Mouse (Mus musculus): Measurements from ENCODE around the gene Cbx8.
A peak's percentile ranks its signal among the peaks of the same experiment; 100 is the strongest.

Cbx8 gene

GRCm38 (mm10) chr11:119058041-119058995, 17.5 kb upstream of the Cbx8 start:
- no peak for TF ChIP-seq GATA4 (IDR thresholded peaks at IDR 0.05; ENCODE audit: insufficient replicate concordance, low read length)

- TF ChIP-seq GATA4 (IDR thresholded peaks at IDR 0.05; ENCODE audit: insufficient replicate concordance, low read length) = no peak
Measured at GRCm38 (mm10) chr11:119057291-119057690, 16.5 kb upstream of the Cbx8 start.

- no peak for TF ChIP-seq GATA4 (IDR thresholded peaks at IDR 0.05; ENCODE audit: insufficient replicate concordance, low read length)
Measured at GRCm38 (mm10) chr11:119056301-119057211, 15.8 kb upstream of the Cbx8 start.

GRCm38 (mm10) chr11:119055571-119056131, 14.9 kb upstream of the Cbx8 start:
- no peak for TF ChIP-seq GATA4 (IDR thresholded peaks at IDR 0.05; ENCODE audit: insufficient replicate concordance, low read length)

- no peak for TF ChIP-seq GATA4 (IDR thresholded peaks at IDR 0.05; ENCODE audit: insufficient replicate concordance, low read length)
Measured at GRCm38 (mm10) chr11:119054351-119055345, 13.9 kb upstream of the Cbx8 start.

- TF ChIP-seq GATA4 (IDR thresholded peaks at IDR 0.05; ENCODE audit: insufficient replicate concordance, low read length) = no peak
Measured at GRCm38 (mm10) chr11:119053738-119054350, 13.1 kb upstream of the Cbx8 start.

- no peak for TF ChIP-seq GATA4 (IDR thresholded peaks at IDR 0.05; ENCODE audit: insufficient replicate concordance, low read length)
Measured at GRCm38 (mm10) chr11:119053257-119053670, 12.5 kb upstream of the Cbx8 start.

GRCm38 (mm10) chr11:119052661-119053256, 12.0 kb upstream of the Cbx8 start:
- peak; percentile 79; the same call in 1 of the 2 replicates for TF ChIP-seq GATA4 (IDR thresholded peaks at IDR 0.05; ENCODE audit: insufficient replicate concordance, low read length)

GRCm38 (mm10) chr11:119051927-119052660, 11.3 kb upstream of the Cbx8 start:
- no peak for TF ChIP-seq GATA4 (IDR thresholded peaks at IDR 0.05; ENCODE audit: insufficient replicate concordance, low read length)

GRCm38 (mm10) chr11:119051426-119051825, 10.7 kb upstream of the Cbx8 start:
- TF ChIP-seq GATA4 (IDR thresholded peaks at IDR 0.05; ENCODE audit: insufficient replicate concordance, low read length) = no peak

GRCm38 (mm10) chr11:119050361-119050760, 9.6 kb upstream of the Cbx8 start:
- TF ChIP-seq GATA4 (IDR thresholded peaks at IDR 0.05; ENCODE audit: insufficient replicate concordance, low read length) = no peak

- no peak for TF ChIP-seq GATA4 (IDR thresholded peaks at IDR 0.05; ENCODE audit: insufficient replicate concordance, low read length)
Measured at GRCm38 (mm10) chr11:119048133-119048510, 7.4 kb upstream of the Cbx8 start.
